Mouse (Mus musculus) CH12.LX (cell line): Measurements from ENCODE around the gene Card9. TPM values are rescaled to one million over a fixed set of nuclear protein-coding genes. Genes with fewer than 3 reads are reported as not detected.

Experiments
- DNase-seq: peaks from one replicate; pipeline ENCODE4 v3.0.0-alpha.2; 2013; ENCODE audit errors: extremely low read depth
- H3K27ac ChIP-seq: 2 replicates; pipeline ENCODE4 v1.5.1; 2012; ENCODE audit warnings: low read depth, mild to moderate bottlenecking, control low read depth, moderate library complexity; ENCODE audit not compliant: insufficient read depth
- H3K27me3 ChIP-seq: replicated peaks from 2 replicates; pipeline ENCODE3; 2012; ENCODE audit warnings: inconsistent platforms
- H3K36me3 ChIP-seq, 2 experiments: replicated peaks in 1 of 2; 2 replicates each; pipeline versions ENCODE3 to v1.6.1; 2012; ENCODE audit warnings: inconsistent platforms in 1 of 2, low read length in 1 of 2, mild to moderate bottlenecking in 1 of 2, mixed read lengths in 1 of 2, moderate library complexity in 1 of 2; ENCODE audit not compliant: control insufficient read depth in 1 of 2, insufficient read depth in 1 of 2
- H3K4me1 ChIP-seq, 2 experiments: 2 replicates each; pipeline ENCODE4 v1.6.1; 2012; ENCODE audit warnings: inconsistent platforms in 1 of 2, moderate library complexity in 1 of 2; ENCODE audit not compliant: insufficient read depth in 2 of 2, control insufficient read depth in 1 of 2
- H3K4me2 ChIP-seq: 2 replicates; pipeline ENCODE4 v1.6.1; 2012; ENCODE audit warnings: low read depth, mild to moderate bottlenecking, control low read depth; ENCODE audit not compliant: poor library complexity, insufficient read depth, severe bottlenecking
- H3K4me3 ChIP-seq, 3 experiments: fragments of 150-350 bp in 1 of 3; sonication (generic) in 1 of 3; replicated peaks in 1 of 3; 2 replicates each; pipeline versions ENCODE3 to v1.5.1; 2011 to 2012; ENCODE audit warnings: low read depth in 2 of 3, low read length in 2 of 3, mild to moderate bottlenecking in 2 of 3, moderate library complexity in 2 of 3, control low read depth in 1 of 3, improper control_type of control experiment in 1 of 3, inconsistent platforms in 1 of 3, mixed read lengths in 1 of 3; ENCODE audit not compliant: poor library complexity in 1 of 3
- H3K79me2 ChIP-seq: replicated peaks from 2 replicates; pipeline ENCODE4 v1.6.1; 2012; ENCODE audit warnings: mild to moderate bottlenecking, moderate library complexity; ENCODE audit not compliant: control insufficient read depth, poor library complexity, insufficient read depth, severe bottlenecking; ENCODE audit errors: extremely low read depth
- H3K9ac ChIP-seq: 2 replicates; pipeline ENCODE4 v1.6.1; 2012; ENCODE audit warnings: low read depth, mild to moderate bottlenecking, control low read depth, moderate library complexity; ENCODE audit not compliant: insufficient read depth
- H3K9me3 ChIP-seq: replicated peaks from 2 replicates; pipeline ENCODE3; 2012; ENCODE audit warnings: low read length, inconsistent platforms, mixed read lengths
- CHD1 ChIP-seq: IDR thresholded peaks from 2 replicates; pipeline ENCODE4 v1.6.1; 2012; ENCODE audit warnings: low read depth, low read length, improper control_type of control experiment, inconsistent platforms
- CHD2 ChIP-seq: IDR thresholded peaks from 2 replicates; pipeline ENCODE4 v1.6.1; 2011; ENCODE audit warnings: low read length, improper control_type of control experiment
- CTCF ChIP-seq, 2 experiments: IDR thresholded peaks in 1 of 2; conservative IDR thresholded peaks in 1 of 2; 2 replicates each; pipeline ENCODE4 v1.5.1; 2011 to 2012; ENCODE audit warnings: low read depth in 2 of 2, low read length in 2 of 2, improper control_type of control experiment in 1 of 2, inconsistent platforms in 1 of 2, mild to moderate bottlenecking in 1 of 2, moderate library complexity in 1 of 2
- ELF1 ChIP-seq: IDR thresholded peaks from 2 replicates; pipeline ENCODE4 v1.6.1; 2014; ENCODE audit warnings: low read depth, mild to moderate bottlenecking, inconsistent platforms, low read length, improper control_type of control experiment
- GABPA ChIP-seq: IDR thresholded peaks from 2 replicates; pipeline ENCODE4 v1.6.1; 2012; ENCODE audit warnings: low read depth, low read length, improper control_type of control experiment, inconsistent platforms; ENCODE audit not compliant: insufficient replicate concordance
- JUN ChIP-seq: IDR thresholded peaks from 2 replicates; pipeline ENCODE4 v1.6.1; 2011; ENCODE audit warnings: low read depth, mild to moderate bottlenecking, low read length, improper control_type of control experiment, moderate library complexity; ENCODE audit not compliant: insufficient read depth
- KAT2A ChIP-seq: IDR thresholded peaks from 2 replicates; pipeline ENCODE4 v1.6.1; 2012; ENCODE audit warnings: low read length, improper control_type of control experiment, inconsistent platforms; ENCODE audit not compliant: insufficient replicate concordance
- MAZ ChIP-seq: IDR thresholded peaks from 2 replicates; pipeline ENCODE4 v1.6.1; 2012; ENCODE audit warnings: low read depth, mild to moderate bottlenecking, inconsistent platforms, low read length, improper control_type of control experiment, moderate library complexity
- MYC ChIP-seq: IDR thresholded peaks from 2 replicates; pipeline ENCODE4 v1.6.1; 2011; ENCODE audit warnings: low read depth, mild to moderate bottlenecking, improper control_type of control experiment, low read length
- NRF1 ChIP-seq: IDR thresholded peaks from 2 replicates; pipeline ENCODE4 v1.6.1; 2014; ENCODE audit warnings: low read depth, mild to moderate bottlenecking, inconsistent platforms, low read length, improper control_type of control experiment, moderate library complexity
- POLR2A ChIP-seq: IDR thresholded peaks from 2 replicates; pipeline ENCODE4 v1.6.1; 2011; ENCODE audit warnings: low read depth, mild to moderate bottlenecking, improper control_type of control experiment, low read length
- RCOR1 ChIP-seq: conservative IDR thresholded peaks from 2 replicates; pipeline ENCODE4 v1.6.1; 2012; ENCODE audit warnings: low read depth, mild to moderate bottlenecking, inconsistent platforms, low read length, improper control_type of control experiment
- SIN3A ChIP-seq: IDR thresholded peaks from 2 replicates; pipeline ENCODE4 v1.6.1; 2012; ENCODE audit warnings: low read length, improper control_type of control experiment, inconsistent platforms
- SMC3 ChIP-seq: IDR thresholded peaks from 2 replicates; pipeline ENCODE4 v1.6.1; 2011; ENCODE audit warnings: low read depth, low read length, improper control_type of control experiment
- TBP ChIP-seq: conservative IDR thresholded peaks from 2 replicates; pipeline ENCODE4 v1.6.1; 2011; ENCODE audit warnings: low read depth, low read length, improper control_type of control experiment
- UBTF ChIP-seq: IDR thresholded peaks from 2 replicates; pipeline ENCODE4 v1.6.1; 2012; ENCODE audit warnings: low read depth, mild to moderate bottlenecking, inconsistent platforms, low read length, improper control_type of control experiment, moderate library complexity
- ZKSCAN1 ChIP-seq: IDR thresholded peaks from 2 replicates; pipeline ENCODE4 v1.6.1; 2012; ENCODE audit warnings: low read depth, inconsistent platforms, low read length, improper control_type of control experiment, borderline replicate concordance
- ZMIZ1 ChIP-seq: IDR thresholded peaks from 2 replicates; pipeline ENCODE4 v1.6.1; 2012; ENCODE audit warnings: low read depth, mild to moderate bottlenecking, inconsistent platforms, low read length, improper control_type of control experiment
- ZNF384 ChIP-seq: IDR thresholded peaks from 2 replicates; pipeline ENCODE4 v1.6.1; 2012; ENCODE audit warnings: low read depth, low read length, improper control_type of control experiment, inconsistent platforms
- dilution Hi-C: fragments of 300-500 bp; cut with MboI; formaldehyde crosslinking; loops from 2 replicates; pipeline ENCODE4 v1.14.3; 2020; ENCODE audit warnings: low sequenced_read_pairs; ENCODE audit not compliant: extremely low pct_unique_long_range_greater_than_20kb, extremely low pct_ligation_motif_present
- in situ Hi-C: fragments of 300-500 bp; cut with MboI; formaldehyde crosslinking; loops from 3 replicates; pipeline ENCODE4 v1.14.3; 2019; ENCODE audit warnings: low sequenced_read_pairs, low pct_ligation_motif_present, low pct_unique_long_range_greater_than_20kb, mixed read lengths
- polyA plus RNA-seq: library from polyadenylated mRNA; unstranded; fragments of >175 nt; gene quantifications from 2 replicates; pipeline ENCODE4 v1.2.1, GENCODE M21; 2012; ENCODE audit warnings: low read depth; ENCODE audit not compliant: insufficient read length
- total RNA-seq, 2 experiments: library from RNA; depleted of rRNA; stranded (reverse); fragments of 300-350 nt in 1 of 2; fragments of >200 nt in 1 of 2; gene quantifications; 2 replicates each; pipeline ENCODE4 v1.2.3; 2012 to 2014

The Card9 gene
- total and polyA plus RNA-seq, 3 experiments: 0.32 to 0.44 (median 0.42) TPM

GRCm38 (mm10) chr2:26342609-26343490, 17.9 kb downstream of the Card9 start:
- Histone ChIP-seq H3K9me3 (no peaks in the 10 kb centered on the region), H3K27me3 (no peaks in the 10 kb centered on the region), H3K4me3 (no peak overlapping the region), H3K4me2 (no peak overlapping the region), H3K36me3 (peaks cover 0 to 20% of the 10 kb centered on the region in 2 experiments), H3K27ac (no peak overlapping the region), H3K9ac (no peak overlapping the region), H3K79me2 (no peaks in the 10 kb centered on the region), H3K4me1 (peaks cover 8 to 48% of the 10 kb centered on the region in 2 experiments; a peak in 3 of 4 replicates)
- TF ChIP-seq UBTF (no peak), CHD2 (no peak), CHD1 (no peak), RCOR1 (no peak), SIN3A (no peak), NRF1 (no peak), CTCF (conservative IDR thresholded peaks at IDR 0.05 in 1 of 2, IDR thresholded peaks at IDR 0.05 in 1 of 2; ENCODE audit: low read depth in 2 of 2, low read length in 2 of 2) (no peak), ZNF384 (no peak), ZMIZ1 (no peak)
- DNase-seq: no peak
- dilution Hi-C loops: no loop called here
- in situ Hi-C loops: no loop called here

- no peak for DNase-seq
- H3K9ac ChIP-seq: no peak overlapping the region
- no peaks in the 10 kb centered on the region for H3K9me3 ChIP-seq
- H3K4me1 ChIP-seq: peaks cover 8 to 48% of the 10 kb centered on the region in 2 experiments; a peak in 3 of 4 replicates
- H3K36me3 ChIP-seq: peaks cover 0 to 13% of the 10 kb centered on the region in 2 experiments
- dilution Hi-C loops: no loop called here
- no peaks in the 10 kb centered on the region for H3K27me3 ChIP-seq
- TF ChIP-seq TBP (no peak), MYC (no peak), KAT2A (no peak), ELF1 (no peak), JUN (no peak), ZKSCAN1 (no peak), POLR2A (no peak), CTCF (conservative IDR thresholded peaks at IDR 0.05 in 1 of 2, IDR thresholded peaks at IDR 0.05 in 1 of 2; ENCODE audit: low read depth in 2 of 2, low read length in 2 of 2) (no peak), MAZ (no peak), GABPA (no peak), SMC3 (no peak), RCOR1 (no peak)
- H3K79me2 ChIP-seq: no peaks in the 10 kb centered on the region
- no peak overlapping the region for H3K4me2 ChIP-seq
- no peak overlapping the region for H3K27ac ChIP-seq
- in situ Hi-C loops: no loop called here
- no peak overlapping the region for H3K4me3 ChIP-seq
Observed at GRCm38 (mm10) chr2:26342044-26342443, 18.7 kb downstream of the Card9 start.
